Mouse (Mus musculus) adrenal gland, postnatal 25 days (tissue): ENCODE results near the gene Capzb. TPM values are rescaled to one million over a fixed set of nuclear protein-coding genes. Genes with fewer than 3 reads are reported as not detected.

Source experiments
- DNase-seq: peaks from one replicate; pipeline ENCODE4 v3.0.0; 2021; ENCODE audit warnings: mixed read lengths
- microRNA-seq, 2 experiments: library from miRNA; unstranded; fragments of <30 nt; microRNA quantifications; one replicate each; pipeline ENCODE4 v1.2.0; 2021
- total RNA-seq: library from RNA; stranded (reverse); gene quantifications from 2 replicates; pipeline ENCODE4 v1.2.3, GENCODE M21; 2021

Gene Capzb
- total RNA-seq, 1 experiment from 2014 or later, result 325 TPM

DNA sequence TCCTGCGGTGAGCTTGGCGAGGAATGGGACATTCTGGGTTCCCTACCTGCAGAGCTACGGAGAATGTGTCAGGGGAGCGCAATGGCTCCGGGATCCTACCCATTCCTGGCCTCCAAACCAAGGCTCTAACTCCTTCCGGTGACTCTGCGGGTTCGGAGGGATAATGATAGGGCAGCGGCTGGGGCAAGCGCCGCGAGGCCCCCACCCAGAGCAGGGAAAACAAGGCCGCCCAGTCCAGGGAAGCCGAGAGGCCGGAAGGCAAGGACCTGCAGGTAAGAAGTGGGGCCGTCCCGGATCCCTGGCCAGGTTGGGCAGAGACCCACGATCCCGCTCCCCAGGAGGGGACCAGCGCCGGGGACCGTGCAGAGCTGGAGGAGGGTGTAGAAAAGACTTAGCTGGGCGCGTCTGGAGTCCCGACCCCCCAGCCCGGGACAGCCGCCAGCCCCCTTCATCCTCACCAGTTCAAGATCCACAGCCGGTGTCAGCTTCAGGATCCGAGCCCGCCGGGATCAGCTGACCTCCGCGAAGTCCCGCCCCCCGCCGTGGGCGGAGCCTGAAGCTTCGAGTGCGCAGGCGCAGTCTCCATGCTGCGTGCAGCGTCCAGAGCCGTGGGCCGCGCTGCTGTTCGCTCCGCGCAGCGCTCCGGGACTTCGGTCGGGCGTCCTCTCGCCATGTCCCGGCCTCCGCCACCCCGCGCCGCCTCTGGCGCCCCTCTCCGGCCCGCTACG is 117.6 kb downstream of the Capzb start, which contains the start of the genes Pqlc2 and Akr7a5:
Gene Pqlc2 (minus strand): TSS at position 538 of the 728 bp plus-strand sequence.
Gene Akr7a5 (plus strand): TSS at position 574 of the 728 bp plus-strand sequence.
- DNase-seq, result peak; percentile 99

GRCm38 (mm10) chr4:139310899-139311701 is 118.4 kb downstream of the Capzb start:
- DNase-seq, result no peak

- no peak for DNase-seq
Measured at GRCm38 (mm10) chr4:139311707-139312106, 119.0 kb downstream of the Capzb start.

DNA sequence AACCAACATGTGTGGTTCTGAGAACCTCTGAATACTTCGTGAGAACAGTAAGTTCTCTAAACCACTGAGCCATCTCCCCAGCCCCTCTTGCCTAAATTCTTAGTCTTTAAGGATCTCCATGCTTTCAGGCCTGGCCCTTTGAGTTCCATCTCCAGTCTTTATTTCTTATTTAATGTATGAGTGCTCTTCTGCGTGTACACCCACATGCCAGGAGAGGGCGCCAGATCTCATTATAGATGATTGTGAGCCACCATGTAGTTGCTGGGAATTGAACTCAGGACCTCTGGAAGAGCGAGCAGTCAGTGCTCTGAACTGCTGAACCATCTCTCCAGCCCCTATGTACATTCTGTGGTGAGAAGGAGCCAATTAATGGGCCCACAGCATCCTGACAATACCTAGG is 119.9 kb downstream of the Capzb start:
- DNase-seq, result no peak

DNA sequence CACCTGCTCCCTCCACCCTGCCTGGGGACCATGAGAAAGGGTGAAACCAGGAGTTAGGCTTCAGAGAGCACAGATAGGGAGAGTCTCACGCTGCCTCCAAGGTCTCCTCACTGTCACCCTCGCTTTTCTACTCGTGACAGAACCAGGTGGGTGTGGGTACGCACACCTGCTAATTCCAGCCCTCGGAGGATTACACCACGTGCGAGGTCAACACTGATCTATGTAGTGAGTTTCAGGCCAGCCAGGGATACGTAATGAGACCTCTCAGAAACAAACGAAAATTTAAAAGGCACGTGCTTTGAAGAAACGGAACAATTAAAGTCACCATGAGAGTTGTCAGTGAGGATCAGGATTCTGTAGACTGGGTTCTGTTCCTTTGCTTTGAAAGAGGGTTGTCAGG is 125.8 kb downstream of the Capzb start:
- no peak for DNase-seq

- DNase-seq, result no peak
Measured at GRCm38 (mm10) chr4:139319740-139320139, 127.0 kb downstream of the Capzb start.

GRCm38 (mm10) chr4:139330605-139331004 is 137.9 kb downstream of the Capzb start:
- DNase-seq, result peak; percentile 78

GRCm38 (mm10) chr4:139334631-139335295 is 142.1 kb downstream of the Capzb start:
- no peak for DNase-seq

DNA sequence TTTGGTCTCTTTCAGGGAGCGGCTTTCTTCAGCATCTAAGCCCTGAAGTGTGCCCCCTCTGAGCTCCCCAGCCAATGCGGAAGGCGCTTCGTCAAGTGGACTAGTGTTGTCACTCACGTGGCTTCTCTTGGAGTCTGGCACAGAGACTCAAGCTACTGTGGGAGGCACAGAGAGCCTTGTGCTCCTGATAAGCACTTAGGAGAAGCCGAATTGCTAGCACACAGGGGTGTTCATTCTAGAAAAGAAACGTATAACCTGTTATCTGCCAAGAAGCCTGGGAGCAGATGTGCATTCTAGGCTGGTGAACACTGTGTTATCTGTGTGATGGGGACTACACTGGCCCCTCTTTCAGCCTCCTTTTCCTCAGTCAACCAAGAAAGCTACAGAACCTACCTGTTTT is 142.8 kb downstream of the Capzb start:
- DNase-seq, result no peak

GRCm38 (mm10) chr4:139336822-139337483 is 144.3 kb downstream of the Capzb start:
- DNase-seq, result peak; percentile 88

DNA sequence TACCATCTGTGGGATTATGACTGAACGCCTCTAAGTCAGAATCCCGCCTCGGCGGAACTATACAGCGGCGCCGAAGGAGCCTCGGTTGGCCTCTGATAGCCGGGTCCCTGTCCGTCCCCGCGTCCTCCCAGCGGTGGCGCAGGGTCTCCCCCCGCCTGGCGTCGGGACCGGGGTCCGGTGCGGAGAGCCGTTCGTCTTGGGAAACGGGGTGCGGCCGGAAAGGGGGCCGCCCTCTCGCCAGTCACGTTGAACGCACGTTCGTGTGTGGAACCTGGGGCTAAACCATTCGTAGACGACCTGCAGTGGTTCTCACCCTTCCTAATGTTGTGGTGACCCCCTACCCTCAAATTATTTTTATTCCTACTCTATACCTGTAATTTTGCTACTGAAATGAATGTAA is 145.4 kb downstream of the Capzb start:
- no peak for DNase-seq

DNA sequence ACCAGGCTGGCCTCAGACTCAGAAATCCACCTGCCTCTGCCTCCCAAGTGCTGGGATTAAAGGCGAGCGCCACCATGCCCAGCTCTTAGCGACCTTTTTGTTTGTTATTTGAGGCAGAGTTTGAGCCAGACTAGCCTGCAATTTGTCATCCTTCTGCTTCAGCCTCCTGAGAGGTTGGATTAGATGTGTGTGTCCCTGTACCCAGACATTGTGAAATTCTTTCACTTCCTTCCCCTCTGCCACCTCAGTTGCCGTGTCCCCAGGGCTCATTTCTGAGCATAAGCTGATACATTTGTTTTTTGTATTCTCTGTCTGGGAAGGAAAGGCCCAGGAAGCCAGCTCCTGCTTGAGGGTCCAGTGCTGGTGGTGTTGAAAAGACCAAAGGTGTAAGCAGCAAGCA is 148.1 kb downstream of the Capzb start:
- no peak for DNase-seq

Small RNA genes within 50 kb of the gene (microRNA-seq; reads per million reads assigned to microRNA genes)
- gene Gm24245 (0.36 to 1.4 reads per million in 2 experiments), gene Gm25732 (1.0 to 2.5 reads per million in 2 experiments)

Other genes with a start within 250 kb of the Capzb start
- not detected in 2 replicates for gene Rnf186, start 225.8 kb upstream of the Capzb start, total RNA-seq
- gene Tmco4, start 220.0 kb upstream of the Capzb start, total RNA-seq, result 16.0 and 16.7 TPM in 2 replicates
- 0.33 and 0.52 TPM in 2 replicates for gene Htr6, start 117.3 kb upstream of the Capzb start, total RNA-seq
- gene Nbl1, start 99.9 kb upstream of the Capzb start, total RNA-seq, result 20.3 and 21.4 TPM in 2 replicates
- gene Minos1, start 61.8 kb upstream of the Capzb start, total RNA-seq, result 347 and 389 TPM in 2 replicates
- gene Pqlc2, start 117.8 kb downstream of the Capzb start, total RNA-seq, result 9.9 and 13.3 TPM in 2 replicates
- gene Akr7a5, start 117.8 kb downstream of the Capzb start, total RNA-seq, result 61.5 and 69.4 TPM in 2 replicates
- gene Mrto4, start 159.7 kb downstream of the Capzb start, total RNA-seq, result 61.4 and 68.9 TPM in 2 replicates
- 45.8 and 58.2 TPM in 2 replicates for gene Emc1, start 159.7 kb downstream of the Capzb start, total RNA-seq
- 182 and 200 TPM in 2 replicates for gene Ubr4, start 159.7 kb downstream of the Capzb start, total RNA-seq